Mouse (Mus musculus): ENCODE data around the gene Vmn2r87. TPM values are rescaled to one million over a fixed set of nuclear protein-coding genes. Genes with fewer than 3 reads are reported as not detected.
"Not testable (repeated sequence)": the region's sequence is repeated elsewhere in the genome, so short reads cannot be mapped to it uniquely, and the experiment has no call there.

Vmn2r87 gene
- total and polyA plus RNA-seq, 3 experiments = not detected

DNA sequence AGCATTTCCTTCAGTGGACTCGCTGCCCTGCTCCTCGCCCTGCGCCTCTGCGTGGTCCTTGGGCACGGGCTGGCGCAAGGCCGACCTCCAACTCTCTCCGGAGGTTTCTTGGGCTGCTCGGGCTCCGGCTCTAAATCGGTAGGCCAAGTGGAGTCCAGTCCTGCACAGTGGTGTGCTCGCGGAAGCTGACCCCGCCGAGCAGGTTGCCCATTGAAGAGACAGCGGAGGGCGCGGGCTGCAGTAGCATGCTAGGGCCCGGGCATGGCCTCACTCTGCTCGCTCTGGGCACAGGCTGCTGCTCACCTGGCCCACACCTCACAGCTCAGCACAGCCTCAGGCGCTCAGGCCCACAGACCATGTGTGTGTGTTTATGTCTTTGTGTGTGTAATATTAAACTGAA lies 52.4 kb downstream of the Vmn2r87 start:
- TF ChIP-seq CTCF (IDR thresholded peaks at IDR 0.05) (no peak), POLR2A (IDR thresholded peaks at IDR 0.05; ENCODE audit: insufficient read depth, low read depth, low read length) (no peak), EP300 (IDR thresholded peaks at IDR 0.05; ENCODE audit: insufficient read depth, low read depth, low read length) (no peak)
- 85% methylated on average over 21 of the region's 21 CpGs for WGBS
- no peaks in the 10 kb centered on the region for H3K4me1 ChIP-seq (ENCODE audit: control insufficient read depth, insufficient read depth, low read length)
- no peak for DNase-seq
- H3K27me3 ChIP-seq (ENCODE audit: control insufficient read depth, insufficient read depth, low read length) = no peaks in the 10 kb centered on the region
- intact Hi-C loops (cut with DNase I) = no loop called here
- H3K79me2 ChIP-seq (replicated peaks; ENCODE audit: control insufficient read depth, insufficient read depth, low read length) = no peaks in the 10 kb centered on the region
- H3K4me3 ChIP-seq = no peak overlapping the region
- no peaks in the 10 kb centered on the region for H3K36me3 ChIP-seq (ENCODE audit: control insufficient read depth, insufficient read depth, low read length)
- no peak overlapping the region for H3K27ac ChIP-seq
- no peak overlapping the region for H3K9ac ChIP-seq (ENCODE audit: low read depth, low read length)

DNA sequence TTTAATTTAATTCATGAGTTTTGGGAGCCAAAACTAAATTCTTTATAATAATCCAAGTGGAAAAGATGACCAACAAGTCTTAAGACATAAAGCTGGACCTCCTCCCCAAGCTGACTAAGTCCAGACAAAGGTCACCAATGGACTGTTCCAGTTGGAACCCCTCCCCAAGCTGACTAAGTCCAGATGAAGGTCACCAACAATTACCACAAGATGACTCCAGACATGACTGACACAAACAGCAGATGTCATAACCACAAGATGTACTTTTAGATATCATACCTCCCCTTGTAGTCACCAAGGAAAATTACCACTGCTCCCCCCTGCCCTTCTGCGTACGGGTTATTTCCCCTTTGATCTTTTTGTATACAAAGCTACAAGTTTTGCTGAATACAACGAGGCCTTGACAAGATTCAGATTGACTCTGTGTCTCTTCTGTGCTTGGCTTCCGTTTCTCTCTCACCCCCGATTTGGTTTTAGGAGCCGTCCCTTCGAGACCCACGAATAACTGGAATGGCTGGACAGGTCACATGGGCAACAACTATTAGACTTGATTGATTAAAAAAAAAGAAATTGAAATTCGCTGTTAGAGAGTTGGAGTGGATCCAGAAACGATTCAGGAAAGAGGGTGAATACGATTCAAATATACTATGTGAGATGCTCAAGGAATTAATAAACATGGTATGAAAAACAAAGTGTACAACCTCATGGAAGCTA lies 62.9 kb downstream of the Vmn2r87 start:
- H3K27me3 ChIP-seq (ENCODE audit: control insufficient read depth, insufficient read depth, low read length) = not testable (repeated sequence)

DNA sequence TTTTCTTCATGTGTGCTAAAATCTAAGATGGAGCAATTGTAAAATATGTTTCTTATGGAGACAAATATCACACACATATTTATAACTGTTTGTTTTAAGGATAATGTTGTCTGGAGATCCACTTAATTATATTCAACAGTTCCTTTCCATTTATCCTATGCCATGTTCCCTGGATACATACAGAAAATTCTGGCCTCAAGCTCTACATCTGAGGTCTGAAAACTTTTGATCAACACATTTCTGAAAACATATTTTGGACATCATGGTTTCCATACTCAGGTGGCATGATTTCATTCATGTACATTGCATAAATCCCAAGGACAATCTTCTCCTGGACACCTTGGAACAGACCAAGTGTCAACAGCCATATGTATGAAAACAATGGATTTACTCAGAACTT lies 67.6 kb downstream of the Vmn2r87 start, which contains the start of gene Vmn2r85:
Vmn2r85 (minus strand) TSS at position 101 of the 400 bp plus-strand sequence.
- H3K4me1 ChIP-seq (ENCODE audit: control insufficient read depth, insufficient read depth, low read length); intact Hi-C loops (cut with DNase I); H3K36me3 ChIP-seq (ENCODE audit: control insufficient read depth, insufficient read depth, low read length); H3K4me3 ChIP-seq; H3K9ac ChIP-seq (ENCODE audit: low read depth, low read length); H3K79me2 ChIP-seq (replicated peaks; ENCODE audit: control insufficient read depth, insufficient read depth, low read length); DNase-seq; H3K27me3 ChIP-seq (ENCODE audit: control insufficient read depth, insufficient read depth, low read length); H3K27ac ChIP-seq: not testable (repeated sequence)

More for the DNA sequence above, 62.9 kb downstream of the Vmn2r87 start:
- WGBS = 72% methylated on average over 11 of the region's 11 CpGs
- H3K9ac ChIP-seq (ENCODE audit: low read depth, low read length); H3K79me2 ChIP-seq (replicated peaks; ENCODE audit: control insufficient read depth, insufficient read depth, low read length); H3K4me3 ChIP-seq; DNase-seq; intact Hi-C loops (cut with DNase I); H3K36me3 ChIP-seq (ENCODE audit: control insufficient read depth, insufficient read depth, low read length); H3K4me1 ChIP-seq (ENCODE audit: control insufficient read depth, insufficient read depth, low read length); H3K27ac ChIP-seq: not testable (repeated sequence)

DNA sequence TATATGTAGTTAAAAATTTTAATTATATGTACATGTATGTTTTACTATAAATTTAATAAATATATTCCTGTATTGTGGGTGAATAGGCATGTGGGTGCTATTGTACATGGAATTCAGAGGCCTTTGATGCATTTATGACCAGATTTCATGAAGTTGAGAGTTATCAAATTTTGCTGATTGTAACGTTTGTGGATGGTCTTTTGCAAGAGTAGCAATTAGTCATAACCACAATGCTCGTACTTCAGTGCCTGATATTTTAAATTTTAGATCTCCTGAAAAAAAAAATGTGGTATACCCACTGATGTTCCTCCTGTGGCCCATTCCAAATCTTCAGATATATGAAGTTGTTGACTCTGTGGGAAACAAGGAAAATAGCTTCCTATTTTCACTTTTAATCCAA lies 74.8 kb downstream of the Vmn2r87 start:
- WGBS = 57% methylated on average over 2 of the region's 2 CpGs
- intact Hi-C loops (cut with DNase I); H3K4me1 ChIP-seq (ENCODE audit: control insufficient read depth, insufficient read depth, low read length); H3K36me3 ChIP-seq (ENCODE audit: control insufficient read depth, insufficient read depth, low read length); H3K4me3 ChIP-seq; H3K79me2 ChIP-seq (replicated peaks; ENCODE audit: control insufficient read depth, insufficient read depth, low read length); H3K27me3 ChIP-seq (ENCODE audit: control insufficient read depth, insufficient read depth, low read length); H3K9ac ChIP-seq (ENCODE audit: low read depth, low read length); DNase-seq; H3K27ac ChIP-seq: not testable (repeated sequence)

Other genes starting within 250 kb of the Vmn2r87 start
- gene Neurod4, start 217.2 kb downstream of the Vmn2r87 start, total RNA-seq (2021) = not detected
- gene Neurod4, start 217.2 kb downstream of the Vmn2r87 start, polyA plus RNA-seq (2012; rRNA removed) = not detected in 2 replicates
- under 1 TPM; 0.47 to 0.70 TPM for gene Tespa1, start 174.5 kb downstream of the Vmn2r87 start, total RNA-seq (2021)
- gene Tespa1, start 174.5 kb downstream of the Vmn2r87 start, polyA plus RNA-seq (2012; rRNA removed) = 0.12 and 0.18 TPM in 2 replicates
- gene Vmn2r84, start 103.1 kb downstream of the Vmn2r87 start, total RNA-seq (2021) = not detected
- gene Vmn2r84, start 103.1 kb downstream of the Vmn2r87 start, polyA plus RNA-seq (2012; rRNA removed) = not detected in 2 replicates
- not detected for gene Vmn2r85, start 67.7 kb downstream of the Vmn2r87 start, total RNA-seq (2021)
- gene Vmn2r85, start 67.7 kb downstream of the Vmn2r87 start, polyA plus RNA-seq (2012; rRNA removed) = not detected in 2 replicates
- not detected for gene Vmn2r86, start 41.3 kb downstream of the Vmn2r87 start, total RNA-seq (2021)
- not detected in 2 replicates for gene Vmn2r86, start 41.3 kb downstream of the Vmn2r87 start, polyA plus RNA-seq (2012; rRNA removed)